Mouse (Mus musculus) R1 (cell line): ENCODE measurements at regions not wholly inside any gene's neighbourhood (a gene's known extent, or its start where the extent isn't known, plus 50 kb on each side); places are given as distances from the start of the nearest gene placed in this dataset.

Source experiments
- DNase-seq: peaks from one replicate; pipeline ENCODE4 v3.0.0-alpha.2; 2018; ENCODE audit warnings: low read depth, low spot score

DNA sequence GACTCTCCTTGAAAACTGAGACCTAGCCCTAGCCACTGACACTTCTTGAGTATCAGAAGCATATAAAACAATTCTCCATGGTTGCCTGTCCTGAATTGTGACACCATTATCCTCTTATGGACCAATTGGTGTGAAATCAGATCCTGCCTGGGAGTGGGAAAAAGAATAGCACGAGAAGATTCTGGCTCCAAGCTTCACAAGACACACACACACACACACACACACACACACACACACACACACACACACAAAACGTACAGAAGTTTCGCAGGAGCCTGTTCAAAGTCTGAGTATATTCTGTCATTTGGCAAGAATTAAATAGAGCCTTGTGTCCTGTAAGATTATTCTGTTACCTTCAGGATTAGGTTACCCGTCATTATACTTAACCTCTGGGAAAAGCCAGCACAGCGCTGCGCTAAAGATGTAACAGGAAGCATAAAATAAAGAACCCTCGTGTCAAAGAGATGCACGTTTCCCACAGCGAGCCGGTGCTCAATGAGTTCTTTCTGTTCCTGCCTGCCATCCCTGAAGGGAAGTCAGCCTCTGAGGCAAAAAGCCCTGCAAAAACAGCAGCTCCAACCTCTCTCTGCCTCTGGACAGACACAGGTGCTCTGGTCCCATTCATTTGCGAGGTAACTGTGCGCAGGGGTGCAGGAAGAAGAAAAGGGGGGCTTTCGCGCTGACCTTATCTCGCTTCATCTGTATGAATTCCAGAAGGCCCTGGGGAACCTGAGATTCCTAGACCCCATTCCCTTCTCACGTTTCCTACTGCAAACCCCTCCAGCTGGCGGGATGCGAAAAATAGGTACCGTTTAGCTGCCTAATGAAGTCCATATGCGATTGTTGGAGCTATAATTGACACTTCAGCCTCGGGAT is 178.4 kb upstream of the Elac2 start:
- no peak for DNase-seq

DNA sequence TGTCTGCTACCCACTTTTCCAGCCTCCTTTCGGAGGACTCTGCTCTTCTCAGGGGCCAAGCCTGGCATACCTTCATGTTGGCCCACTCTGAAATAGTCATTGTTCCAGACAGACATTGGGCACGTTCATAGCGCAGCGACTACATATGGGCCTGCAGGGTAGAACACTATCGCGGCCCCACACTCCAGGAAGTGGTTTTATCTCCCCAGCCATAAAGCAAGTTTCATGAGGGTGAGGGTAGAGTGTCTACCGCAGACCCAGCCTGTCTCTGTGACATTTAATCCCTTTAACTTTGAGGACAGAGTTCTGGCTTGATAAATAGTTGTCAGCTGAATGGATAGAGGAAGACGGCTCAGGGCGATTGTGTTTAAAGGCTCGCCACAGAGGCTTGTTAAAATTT is 177.5 kb upstream of the Elac2 start:
- no peak for DNase-seq

DNA sequence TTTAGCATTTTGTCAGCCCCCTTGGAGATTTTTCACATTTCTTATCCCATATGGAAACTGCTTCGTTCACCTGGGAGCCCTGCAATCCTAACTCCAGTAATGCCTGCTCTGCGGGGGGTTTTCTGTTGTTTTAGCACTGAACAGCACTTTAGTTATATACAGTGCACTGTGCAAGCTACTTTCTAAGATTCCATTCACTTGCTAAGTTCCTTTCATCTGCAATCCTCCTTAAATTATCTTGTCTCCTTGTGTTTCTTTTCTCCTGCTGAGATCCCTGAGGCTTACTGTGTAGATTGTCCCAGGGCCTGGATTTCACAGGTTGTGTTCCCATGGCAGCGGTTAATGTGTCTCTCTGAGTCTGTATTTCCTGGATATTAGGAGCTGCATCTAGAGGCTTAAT is 173.3 kb upstream of the Elac2 start:
- peak; percentile 65 for DNase-seq

DNA sequence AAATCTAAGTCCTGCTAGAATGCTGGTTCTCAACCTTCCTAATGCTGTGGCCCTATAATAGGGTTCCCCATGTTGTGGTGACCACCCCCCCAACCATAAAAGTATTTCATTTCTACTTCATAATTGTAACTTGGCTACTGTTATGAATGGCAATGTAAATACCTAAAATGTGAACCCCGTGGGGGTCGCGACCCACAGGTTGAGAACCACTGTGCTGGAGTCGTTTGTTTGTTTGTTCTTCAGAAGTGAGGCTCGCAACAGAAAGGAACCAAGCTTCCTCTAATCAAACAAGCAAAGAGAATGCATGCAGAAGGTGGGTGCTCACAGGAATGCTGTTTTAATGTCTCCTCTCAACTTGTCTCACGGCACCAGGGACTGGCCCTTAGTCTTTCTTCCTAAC is 166.4 kb upstream of the Elac2 start:
- no peak for DNase-seq

DNA sequence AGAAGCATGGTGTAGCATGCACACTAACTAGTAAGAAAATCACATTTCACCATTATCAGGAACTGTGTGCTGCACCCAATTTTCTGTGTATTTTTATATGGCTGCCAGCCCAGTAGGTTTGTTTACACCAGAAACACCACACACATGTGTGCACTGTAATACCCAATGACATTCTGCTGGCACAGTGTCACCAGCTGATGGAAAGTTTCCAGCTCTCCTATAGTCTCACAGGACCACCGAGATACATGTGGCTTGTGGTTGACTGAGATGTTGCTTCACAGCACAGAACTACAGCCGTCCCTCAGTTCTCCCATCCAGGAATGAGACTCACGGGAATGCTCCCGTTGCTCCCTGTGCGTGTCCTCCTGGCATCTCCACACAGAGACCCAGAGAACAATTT is 149.4 kb upstream of the Elac2 start:
- no peak for DNase-seq

DNA sequence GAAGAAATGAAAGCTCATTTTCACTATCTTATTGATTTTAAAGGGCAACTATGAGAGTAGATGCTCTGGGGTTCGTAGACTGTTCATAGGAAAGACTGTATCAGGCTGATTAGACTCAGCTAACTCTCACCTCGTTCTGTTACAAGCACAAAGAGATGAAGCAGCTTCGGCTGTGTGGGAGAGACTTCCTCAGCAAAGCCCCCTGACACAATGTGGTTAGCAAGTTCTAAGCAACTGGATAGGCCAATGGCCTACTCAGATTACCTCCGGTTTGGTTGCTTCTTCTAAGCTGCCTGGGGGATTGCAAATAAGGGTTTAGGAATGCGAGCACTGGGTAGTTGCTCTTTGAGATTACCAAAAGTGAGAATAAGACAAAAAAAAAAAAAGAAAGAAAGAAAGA is 146.4 kb upstream of the Elac2 start:
- no peak for DNase-seq

DNA sequence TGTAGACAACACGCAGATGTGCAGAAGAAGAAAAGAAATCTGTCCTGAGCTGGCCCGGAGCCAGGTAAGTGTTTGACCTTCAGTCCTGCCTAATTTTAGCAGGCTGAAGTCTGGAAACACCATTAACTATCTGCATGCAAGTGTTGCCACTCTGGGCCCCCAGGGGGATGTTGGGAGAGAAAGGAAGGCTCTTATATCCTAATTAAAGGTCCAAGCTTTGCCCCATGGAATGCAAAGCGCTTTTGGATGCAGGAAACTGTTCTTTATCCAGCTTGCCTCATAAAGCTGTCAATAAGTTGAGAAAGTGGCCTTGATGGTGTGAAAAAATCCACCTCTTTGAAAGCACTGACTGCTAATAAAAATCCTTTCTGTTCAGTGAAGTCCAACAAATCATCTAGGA is 145.1 kb upstream of the Elac2 start:
- DNase-seq: no peak

DNA sequence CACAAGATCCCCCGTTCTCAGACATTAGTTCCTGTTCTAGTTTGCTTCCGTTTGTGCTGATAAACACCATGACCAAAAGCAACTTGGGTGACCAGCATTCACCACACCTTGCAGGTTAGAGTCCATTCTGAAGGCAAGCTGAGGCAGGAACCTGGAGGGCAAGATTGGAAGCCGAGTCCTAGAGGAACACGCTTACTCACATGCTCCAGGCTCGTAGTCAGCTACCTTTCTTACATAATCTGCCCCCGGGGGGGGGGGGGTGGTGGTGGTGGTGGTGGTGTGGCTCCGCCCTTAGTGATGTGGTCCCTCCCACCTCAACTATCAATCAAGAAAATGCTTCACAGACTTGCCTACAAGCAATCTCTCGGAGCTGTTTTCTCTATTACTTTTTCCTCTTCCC is 142.1 kb upstream of the Elac2 start:
- no peak for DNase-seq

DNA sequence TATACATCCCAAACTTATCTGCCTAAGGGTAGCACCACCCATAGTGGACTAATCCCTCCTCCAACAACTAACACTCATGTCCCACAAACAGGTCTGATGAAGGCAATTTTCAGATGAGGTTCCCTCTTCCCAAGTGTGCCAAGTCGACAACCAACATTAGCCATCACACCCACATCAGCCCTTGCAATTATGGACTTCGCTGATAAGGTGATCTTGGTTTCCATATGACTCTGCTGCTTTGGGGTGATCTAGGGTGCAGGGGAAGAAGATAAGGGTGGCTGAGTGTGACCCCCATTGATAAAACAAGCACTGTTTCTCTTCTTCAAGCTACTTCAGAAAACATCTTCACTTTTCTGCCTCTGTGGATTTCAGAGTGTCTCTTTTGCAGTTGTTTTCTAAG is 137.7 kb upstream of the Elac2 start:
- no peak for DNase-seq

DNA sequence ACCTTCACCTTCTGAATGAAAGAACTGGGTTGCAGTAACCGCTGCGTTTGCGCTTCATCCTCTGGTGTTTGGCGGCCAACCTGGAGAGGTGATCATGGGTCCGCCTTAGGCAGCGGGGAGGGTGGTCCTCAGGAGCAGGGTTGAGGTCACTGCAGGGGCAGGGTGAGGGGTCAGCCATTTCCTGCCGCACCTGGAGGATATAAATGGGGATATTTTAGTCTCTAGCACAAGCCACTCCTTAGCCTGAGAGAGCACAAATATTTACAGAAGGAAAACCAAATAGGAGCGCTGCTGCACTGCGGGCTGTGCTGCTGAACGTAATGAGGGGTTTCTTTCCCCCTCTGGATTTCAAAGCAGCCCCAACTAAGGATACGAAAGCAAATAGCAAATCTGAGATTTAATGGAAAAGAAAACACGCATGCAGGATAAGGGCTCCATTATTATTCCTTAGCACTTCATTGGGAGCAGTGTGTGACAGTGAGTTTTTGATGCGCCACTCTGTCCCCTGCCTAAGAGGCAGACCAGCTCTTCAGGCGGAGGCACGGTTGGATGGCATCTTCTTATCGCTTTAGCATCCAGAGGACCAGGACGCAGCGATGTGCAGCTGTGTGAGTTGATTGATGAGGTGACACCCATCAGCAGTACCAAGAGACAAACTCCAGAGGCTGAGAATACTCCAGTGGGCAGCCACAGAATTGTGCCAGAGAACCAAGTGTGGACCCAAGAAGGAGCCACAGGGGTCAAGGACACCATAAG is 135.9 kb upstream of the Elac2 start:
- DNase-seq: no peak

DNA sequence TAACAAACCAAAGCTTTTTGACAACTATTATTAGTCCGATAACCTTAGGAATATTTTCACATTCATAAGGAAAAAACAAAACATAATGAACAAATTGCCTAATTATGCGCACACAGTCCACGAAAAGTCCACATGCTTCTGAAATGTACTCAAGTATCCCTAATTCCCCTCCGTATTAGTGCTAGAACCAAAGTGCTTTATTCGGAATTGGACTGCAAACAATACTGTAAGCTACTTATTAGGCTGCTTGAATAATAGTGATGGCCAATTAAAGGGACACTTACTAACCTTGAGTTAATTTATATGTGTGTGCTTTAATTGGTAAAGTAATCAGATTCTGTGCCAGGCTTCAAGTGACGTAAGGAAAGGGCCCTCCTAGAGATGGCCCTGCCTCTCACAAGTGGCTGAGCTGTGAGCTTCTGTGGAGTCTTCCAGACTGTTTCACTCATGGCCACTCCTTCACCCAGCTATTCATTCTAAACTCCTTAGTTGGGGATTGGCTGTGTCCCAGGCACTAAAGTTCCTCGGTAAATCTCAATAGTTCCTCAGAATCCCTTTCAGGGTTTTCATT is 132.2 kb upstream of the Elac2 start:
- no peak for DNase-seq

DNA sequence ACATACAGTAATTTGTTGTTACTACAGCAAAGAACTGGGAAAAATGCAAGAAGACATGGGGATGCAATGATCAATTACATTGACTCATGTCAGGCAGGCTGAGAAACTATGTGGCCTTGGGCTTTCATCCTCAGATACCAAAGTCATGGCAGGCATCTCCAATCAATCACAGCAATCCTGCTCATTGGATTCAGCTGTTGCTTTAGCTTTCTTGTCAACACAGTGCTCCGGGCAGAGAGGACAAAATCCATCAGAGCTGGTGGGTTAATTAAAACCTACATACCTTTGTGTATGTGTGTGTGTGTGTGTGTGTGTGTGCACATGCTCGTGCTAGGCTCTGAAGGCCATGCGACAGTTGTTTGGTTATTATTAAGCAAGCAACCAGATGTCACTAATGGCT is 119.2 kb upstream of the Elac2 start:
- no peak for DNase-seq

DNA sequence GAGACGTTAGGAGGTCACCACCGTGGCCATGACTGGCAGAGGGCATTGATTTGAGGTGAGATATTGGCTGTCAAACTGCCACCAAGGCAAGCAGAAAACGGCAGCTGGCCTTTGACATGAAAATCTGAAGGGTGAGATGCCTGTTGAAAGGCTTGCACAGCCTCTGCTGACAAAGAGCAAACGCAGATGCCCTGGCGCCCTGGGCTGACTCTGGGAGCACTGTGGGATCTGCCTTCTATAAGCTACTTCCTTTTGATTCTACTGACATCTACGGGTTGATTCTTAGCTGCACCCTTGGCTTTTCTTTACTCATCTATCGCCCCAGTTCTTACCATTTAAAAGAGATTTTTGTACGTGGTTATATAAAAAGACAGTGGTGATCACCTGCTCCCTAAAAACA is 98.2 kb upstream of the Elac2 start:
- DNase-seq: no peak

DNA sequence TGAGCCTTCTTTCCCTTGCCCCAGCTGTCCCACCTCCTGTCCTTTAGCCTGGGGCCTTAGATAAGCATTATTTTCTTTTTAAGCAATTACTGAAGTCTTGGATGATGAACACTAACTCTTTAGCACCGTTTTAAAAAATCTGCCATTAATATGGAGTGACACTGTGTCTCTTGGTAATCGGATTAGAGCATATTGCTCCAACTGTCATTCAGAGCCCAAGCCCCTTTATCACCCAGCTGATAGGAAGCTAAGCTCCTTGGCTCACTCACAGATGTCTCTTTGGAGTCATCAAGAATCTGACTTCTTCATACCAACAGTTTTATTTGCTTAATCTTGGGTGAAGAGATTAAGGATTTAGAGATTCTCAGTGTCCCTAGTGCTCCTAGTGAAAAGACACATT is 94.3 kb upstream of the Elac2 start:
- no peak for DNase-seq

DNA sequence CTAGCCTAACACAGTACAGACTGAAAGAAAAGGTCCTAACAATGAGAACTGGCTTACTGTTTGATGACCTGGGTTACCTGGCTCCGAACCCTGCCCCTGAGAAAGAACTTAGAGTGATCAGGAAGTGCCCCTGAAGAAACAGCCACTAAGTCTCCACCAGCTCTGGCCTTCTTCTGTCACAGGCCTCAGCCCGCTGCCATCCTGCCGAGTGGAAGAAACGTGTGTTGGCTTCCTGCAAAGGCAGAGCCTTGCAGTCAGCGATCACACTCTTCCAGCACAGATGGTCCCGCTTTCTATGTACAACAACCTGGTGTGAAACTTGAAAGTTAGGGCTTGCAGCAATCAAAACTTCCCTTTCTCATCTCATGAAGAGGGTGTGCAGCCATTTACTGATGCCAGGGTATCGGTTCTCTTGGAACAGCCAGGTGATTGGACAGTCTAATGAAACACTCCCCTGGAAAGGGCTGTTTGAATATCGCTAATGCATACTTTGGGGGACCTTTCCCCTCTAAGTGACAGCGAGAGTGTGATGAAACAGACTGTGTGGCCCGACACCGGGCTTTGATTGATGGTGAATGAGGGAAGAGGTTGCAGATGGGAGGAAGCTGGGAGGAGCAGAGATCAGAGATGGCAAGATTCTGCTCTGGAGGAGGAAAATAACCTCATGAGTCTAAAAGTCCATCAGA is 89.4 kb upstream of the Elac2 start:
- no peak for DNase-seq

DNA sequence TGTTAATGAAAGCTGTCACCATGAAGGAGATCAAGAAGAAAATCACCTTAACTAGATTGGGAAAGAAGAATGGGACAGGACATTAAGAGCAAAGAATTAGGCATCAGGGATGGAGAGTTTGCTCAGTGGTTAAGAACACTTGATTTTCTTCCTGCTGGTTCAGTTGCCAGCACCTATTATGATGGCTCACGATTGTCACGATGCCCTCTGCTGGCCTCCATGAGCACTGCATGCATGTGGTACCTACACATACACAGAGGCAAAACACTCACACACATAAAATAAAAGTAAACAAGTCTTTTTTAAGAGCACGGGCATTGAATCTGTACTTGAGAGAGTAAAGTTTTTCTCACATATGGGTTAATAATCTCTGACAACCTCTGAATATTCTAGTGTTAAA is 88.1 kb upstream of the Elac2 start:
- DNase-seq: peak; percentile 61

DNA sequence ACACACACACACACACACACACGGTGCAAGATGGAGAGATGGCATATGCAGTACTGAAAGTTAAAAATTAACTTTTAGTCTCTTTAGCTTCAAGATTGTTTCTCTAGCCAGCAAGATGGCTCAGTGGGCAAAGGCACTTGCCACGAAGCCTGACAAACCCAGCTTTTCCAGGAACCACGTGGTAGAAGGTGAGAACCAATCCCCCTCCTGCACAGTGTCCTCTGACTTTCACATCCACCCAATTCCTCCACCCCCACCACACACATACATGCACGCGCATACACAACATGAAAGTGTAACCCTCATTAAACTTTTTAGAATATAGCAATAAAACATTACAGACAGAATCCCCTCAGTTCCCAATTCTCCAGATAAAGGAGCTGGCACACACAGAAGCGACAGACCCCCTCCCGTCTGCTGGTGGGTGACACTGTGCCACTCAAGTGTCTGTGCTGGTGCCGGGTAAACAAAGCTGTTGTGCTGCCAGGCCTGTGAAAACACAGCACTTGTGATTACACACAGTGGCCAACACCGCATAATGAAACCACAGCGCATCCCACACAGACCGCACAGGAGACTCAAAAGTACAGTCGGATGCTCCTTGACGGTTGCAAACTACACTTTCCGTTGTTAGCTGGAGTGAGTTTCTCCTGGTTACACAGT is 82.9 kb upstream of the Elac2 start:
- DNase-seq: no peak

DNA sequence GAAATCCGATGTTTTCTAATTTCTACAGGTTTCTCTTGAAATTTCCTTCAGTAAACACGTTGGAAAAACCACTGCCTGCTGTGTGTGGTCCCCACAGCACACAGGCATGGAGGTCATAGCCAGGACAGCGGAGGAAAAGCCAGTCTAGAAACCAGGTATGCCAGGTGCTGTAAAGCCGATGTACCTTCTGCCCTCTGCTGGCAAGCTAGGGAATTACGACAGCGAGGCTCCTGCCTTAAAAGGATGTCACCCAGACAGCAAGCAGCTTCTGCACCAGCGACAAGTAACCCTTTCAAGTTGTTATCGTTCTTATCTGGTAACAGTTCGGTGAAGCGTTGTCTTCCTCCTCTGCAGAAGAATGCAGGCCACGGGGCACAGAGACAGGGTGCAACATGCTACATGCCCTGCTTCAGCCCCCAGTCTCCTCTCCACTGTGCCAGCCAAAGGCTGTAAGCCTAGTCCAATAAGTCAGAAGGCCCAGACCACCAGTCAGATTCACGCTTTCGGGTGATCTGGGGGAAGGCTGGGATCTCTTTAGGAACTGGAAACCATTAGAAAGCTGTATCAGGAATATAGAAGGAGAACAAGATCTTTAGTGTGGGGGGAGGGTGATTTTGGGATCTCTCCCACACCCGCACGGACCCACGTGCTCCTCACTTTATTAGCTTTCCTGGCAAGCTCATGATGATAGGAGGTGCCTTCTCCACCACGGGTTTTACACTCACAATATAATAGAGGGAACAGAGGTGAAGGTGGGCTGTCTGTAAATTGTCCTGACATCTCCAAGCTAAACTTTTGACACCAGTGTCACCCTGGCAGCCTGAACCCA is 79.9 kb upstream of the Elac2 start:
- peak; percentile 70 for DNase-seq

DNA sequence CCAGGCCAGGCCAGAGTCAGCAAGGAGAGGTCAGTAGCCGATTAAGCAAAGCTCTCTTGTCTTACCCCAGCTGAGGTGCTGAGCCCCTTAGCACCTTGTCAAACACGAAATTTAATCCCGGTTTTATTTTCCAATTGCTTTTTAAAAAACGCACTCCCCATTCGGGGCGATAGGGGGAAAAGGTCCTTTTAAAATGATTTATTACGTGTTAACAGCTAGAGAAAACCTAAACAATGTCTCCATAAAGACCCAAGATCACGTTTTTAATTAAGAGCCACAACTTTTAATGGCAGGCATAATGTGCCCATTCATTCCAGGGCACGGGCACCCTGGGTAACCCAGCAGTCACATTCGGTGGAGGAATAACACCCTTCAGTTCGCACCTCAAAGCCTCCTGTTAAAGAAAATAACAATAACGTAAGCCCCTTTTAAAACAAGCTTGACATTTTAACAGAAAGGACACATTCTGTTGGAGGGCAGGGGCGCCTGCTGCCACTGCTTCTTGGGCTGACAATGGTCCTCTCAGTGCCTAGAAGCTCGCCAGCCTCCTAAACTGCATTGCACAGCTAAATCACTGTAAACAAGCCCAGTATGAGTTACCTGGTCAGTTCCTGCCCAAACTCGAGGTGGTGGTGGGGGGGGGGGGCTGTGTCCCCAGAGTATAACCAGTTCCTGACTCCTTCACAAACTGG is 79.1 kb upstream of the Elac2 start:
- DNase-seq: no peak

DNA sequence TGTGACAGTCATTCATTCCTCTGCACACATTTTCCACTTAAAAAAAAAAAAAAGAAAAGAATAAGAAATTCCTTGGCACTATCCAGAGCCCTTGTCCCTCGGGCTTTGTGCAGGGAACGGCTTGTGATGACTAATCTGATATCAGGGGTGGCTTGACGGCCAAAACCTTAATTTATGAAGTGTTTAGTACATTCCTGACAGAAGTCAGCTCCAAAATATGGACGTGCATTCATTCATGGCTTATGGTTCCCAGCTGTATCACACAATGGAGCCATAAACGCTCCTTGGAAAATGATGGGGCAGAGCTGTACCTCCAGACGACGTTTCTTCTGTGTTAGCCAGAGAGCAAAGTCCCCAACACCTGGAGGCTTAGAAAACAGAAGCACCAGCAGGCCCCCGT is 62.1 kb upstream of the Elac2 start:
- no peak for DNase-seq
